Mouse (Mus musculus): Measurements from ENCODE around the gene Tanc2. TPM values are rescaled to one million over a fixed set of nuclear protein-coding genes. Genes with fewer than 3 reads are reported as not detected.

The Tanc2 gene
- total RNA-seq, 2 experiments from 2014 or later: 1.2 to 1.6 TPM

DNA sequence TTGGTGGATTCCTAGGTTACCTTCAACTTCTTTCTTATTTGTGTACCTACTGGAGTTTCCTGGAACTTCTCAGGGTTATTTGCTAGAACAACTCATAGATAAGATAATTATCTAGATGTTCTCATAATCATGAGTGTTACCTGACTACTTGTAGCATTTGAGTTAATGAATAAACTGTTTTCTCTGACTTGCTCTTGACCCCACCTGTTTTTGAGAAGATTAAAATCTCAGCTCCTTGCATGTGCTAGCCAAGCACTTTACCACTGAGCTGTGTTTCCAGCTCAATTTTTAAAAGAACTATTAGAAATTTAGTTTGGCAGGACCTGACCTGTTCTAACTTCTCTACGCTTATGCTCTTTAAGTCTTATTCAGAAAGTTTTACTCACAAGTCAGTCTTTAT is 36.4 kb downstream of the Tanc2 start:
- ATAC-seq (replicated peaks; ENCODE audit: poor library complexity, severe bottlenecking): no peak

DNA sequence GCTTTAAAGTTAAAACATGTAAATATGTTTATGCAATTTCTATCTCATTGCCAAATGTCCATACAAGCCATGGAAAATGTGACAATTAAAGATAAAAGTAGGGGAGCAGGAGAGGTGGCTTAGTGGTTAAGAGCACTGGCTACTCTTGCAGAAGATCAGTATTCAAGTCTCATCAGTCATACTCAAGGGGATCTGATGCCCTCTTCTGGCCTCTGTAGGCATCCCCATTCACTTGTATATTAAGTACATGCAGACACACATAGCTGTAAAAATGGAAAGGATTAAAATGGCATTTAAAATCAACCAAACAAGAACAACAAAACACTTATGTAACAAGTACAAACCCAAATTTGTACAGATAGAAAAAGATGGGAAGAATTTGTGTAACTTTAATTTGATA is 54.2 kb downstream of the Tanc2 start:
- no peak for ATAC-seq (replicated peaks; ENCODE audit: poor library complexity, severe bottlenecking)

DNA sequence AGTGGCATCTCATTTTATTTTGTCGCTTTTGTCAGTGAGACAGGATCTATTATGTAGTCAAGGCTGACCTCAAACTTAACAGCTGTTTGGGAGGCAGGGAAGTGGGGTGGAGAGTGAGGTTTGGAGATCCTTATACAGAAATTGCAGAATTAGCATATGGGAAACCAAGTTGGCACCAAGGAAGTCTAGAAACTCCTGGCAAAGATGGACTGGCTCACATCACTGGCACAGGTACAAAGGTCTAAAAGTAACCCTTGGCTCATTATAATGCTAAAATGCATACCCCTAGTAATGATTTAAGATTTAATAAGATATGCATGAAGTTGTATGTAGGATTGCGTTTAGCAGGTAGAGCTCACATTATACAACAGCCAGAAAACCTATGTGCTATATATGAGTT is 58.2 kb downstream of the Tanc2 start:
- no peak for ATAC-seq (replicated peaks; ENCODE audit: poor library complexity, severe bottlenecking)

DNA sequence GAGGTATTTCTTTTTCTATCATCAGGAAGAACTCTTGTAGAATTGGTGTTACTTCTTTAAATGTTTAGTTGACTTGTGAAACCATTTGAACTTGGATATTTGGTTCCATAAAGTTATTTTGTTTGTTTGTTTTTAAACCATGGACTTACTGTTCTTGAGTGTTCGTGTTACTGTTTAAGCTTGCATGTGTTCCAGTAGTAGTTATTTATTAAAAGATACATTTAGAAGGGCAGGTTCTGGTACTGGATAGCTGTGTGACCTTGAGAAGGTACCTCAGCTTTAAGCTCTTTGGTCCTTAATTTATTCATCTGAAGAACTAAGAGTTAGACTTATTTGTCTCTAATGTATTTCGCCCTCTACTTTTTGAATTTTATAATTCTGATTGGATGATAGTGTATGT is 64.8 kb downstream of the Tanc2 start:
- no peak for ATAC-seq (replicated peaks; ENCODE audit: poor library complexity, severe bottlenecking)

DNA sequence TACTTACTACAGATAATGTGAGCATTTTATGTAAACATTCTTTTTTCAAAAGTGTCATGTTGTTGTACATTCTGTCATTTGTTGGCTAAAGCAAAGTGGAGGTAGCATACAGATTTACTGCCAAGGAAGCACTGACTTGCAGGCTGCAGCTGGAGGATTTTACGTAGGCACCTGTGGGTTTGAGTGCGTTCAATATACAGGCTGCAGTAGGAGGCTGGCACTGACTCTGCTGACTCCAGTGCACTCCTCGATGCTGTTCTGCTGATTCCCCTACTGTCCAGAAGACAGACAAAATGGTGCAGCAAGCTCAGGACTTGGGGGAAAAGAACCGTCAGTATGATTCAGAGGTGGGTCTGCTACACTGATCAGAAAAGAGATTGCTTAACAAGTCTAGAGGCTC is 65.5 kb downstream of the Tanc2 start:
- no peak for ATAC-seq (replicated peaks; ENCODE audit: poor library complexity, severe bottlenecking)

DNA sequence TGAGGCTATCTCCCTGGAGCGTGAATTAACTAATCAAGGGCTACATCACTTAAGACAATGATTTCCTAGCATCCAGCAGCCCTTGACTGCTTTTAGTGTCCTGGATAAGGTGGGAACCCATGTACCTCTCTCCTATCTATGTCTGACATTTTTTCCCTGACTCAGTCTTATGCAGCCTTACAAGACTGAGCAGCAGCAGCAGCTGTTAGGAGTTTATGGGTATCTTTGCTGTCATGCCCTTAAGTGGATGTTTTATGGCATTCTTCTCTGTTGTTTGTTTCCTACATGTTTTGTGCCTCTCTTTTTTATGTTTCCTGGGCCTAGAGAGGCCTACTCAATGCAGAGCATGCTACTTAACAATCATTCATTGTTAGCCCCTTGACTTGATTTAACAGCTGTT is 78.1 kb downstream of the Tanc2 start:
- no peak for ATAC-seq (replicated peaks; ENCODE audit: poor library complexity, severe bottlenecking)

DNA sequence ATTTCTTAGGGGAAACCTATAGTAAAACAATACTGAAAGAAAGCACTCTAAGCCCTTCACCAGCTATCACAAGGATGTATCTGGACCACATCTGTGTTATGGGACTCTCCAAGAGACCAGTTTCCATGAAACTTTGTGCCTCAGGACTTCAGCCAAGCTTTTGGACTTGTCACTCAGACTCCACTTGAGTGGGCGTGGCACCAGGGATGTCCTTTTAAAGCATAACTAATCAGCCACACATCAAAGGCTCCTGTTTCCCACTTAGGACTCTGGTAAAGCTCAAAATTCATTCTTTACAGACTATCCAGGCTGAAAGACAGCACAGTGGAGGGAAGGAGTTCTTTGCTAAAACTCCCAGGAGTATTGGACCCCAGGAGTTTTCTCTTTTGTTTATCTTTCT is 89.2 kb downstream of the Tanc2 start:
- no peak for ATAC-seq (replicated peaks; ENCODE audit: poor library complexity, severe bottlenecking)

DNA sequence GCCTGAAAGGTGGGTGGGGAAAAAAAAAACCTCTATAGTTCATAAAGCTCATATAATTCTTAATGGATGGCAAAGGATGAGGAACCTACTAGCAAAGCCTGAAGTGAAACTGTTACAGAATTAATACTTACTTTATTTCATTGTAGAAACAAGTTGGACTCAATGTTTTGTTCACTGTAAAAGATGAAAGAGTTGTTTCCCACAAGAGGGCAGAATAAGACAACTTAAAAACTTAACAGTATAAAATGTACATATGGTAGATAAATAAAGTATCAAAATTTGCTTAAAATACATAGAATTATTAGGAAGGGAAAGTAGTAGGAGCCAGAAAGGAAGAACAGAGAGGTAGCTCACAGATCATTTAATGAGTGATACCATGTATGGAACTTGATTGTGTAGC is 95.0 kb downstream of the Tanc2 start:
- no peak for ATAC-seq (replicated peaks; ENCODE audit: poor library complexity, severe bottlenecking)

DNA sequence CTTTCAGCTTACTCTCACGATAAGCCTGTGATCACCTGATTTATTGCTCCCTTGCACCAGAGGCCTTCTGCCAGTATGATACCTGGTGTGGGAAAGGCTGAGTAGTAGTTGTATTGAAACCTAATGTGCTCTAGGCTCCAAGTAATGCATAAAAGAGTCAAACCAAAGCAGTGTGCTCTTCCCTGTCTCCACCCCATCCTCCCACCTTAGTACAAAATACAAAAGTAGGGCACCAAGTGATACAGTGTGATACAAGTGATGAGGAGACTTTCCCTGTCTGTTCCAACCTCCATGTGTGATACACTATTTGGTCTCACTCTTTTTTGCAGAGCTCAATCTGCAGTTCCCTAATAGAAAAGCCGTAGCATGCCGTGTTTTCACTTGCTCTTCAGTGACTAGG is 110.7 kb downstream of the Tanc2 start:
- ATAC-seq (replicated peaks; ENCODE audit: poor library complexity, severe bottlenecking): no peak

DNA sequence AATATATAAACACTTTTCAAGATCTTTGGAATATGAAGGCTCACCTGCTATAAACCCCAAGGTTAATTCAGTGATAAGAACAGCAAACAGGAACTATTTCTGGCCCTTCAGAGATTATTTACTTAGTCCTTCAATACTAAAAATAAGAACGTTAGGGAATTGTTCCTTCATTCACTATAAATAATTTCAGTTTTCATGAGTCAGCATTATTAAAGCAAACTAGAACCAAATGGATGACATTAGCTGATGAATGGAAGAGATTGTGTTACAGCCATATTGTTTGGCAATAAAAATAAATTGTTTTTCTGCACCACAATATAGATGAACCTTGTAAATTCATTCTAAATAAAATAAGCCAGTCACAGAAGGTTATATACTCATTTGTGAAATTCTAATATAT is 129.9 kb downstream of the Tanc2 start:
- no peak for ATAC-seq (replicated peaks; ENCODE audit: poor library complexity, severe bottlenecking)

DNA sequence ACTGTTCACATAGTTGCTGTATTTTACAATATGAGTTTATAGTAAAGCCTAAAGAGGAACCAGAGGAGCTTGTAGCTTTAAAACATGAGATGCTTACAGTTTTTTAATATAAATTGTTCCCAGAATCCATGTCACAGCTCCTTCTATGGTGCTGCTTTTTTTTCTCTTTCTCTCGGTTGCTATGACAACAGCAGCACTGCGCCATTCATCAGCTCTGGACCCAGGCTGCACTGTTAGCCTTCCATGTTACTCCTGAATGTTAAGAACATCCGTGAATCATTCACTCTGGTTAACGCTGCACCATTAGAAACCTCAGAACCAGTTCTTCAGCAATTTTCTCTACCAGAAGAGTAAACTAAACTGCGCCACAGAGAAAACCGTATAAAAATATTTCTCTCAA is 141.8 kb downstream of the Tanc2 start:
- ATAC-seq (replicated peaks; ENCODE audit: poor library complexity, severe bottlenecking): no peak

DNA sequence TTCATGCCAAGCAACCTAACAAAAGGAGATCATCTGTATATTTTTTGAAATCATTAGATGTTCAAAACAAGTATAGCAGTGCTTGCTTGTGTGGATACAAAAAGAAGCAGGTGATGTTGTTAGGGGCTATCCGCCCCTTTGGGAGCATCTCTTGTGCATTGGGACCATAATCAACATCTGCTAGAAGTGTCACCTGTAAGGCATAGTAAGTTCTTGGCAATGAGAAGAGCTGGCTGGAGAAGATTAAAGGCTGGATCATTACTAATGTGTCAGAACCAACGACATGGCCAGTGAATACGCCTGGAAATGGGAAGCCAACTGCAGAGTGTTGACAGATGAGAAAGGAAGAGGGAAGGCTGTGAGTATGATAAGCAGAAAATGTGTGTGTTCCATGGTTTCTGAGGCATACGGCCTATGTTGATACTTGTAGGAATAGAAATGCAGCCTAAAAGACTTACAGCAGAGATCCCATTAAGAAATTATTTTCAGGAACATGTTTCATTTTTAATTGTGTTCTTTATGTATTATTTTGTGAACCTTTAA is 142.3 kb downstream of the Tanc2 start:
- ATAC-seq (replicated peaks; ENCODE audit: poor library complexity, severe bottlenecking): no peak

DNA sequence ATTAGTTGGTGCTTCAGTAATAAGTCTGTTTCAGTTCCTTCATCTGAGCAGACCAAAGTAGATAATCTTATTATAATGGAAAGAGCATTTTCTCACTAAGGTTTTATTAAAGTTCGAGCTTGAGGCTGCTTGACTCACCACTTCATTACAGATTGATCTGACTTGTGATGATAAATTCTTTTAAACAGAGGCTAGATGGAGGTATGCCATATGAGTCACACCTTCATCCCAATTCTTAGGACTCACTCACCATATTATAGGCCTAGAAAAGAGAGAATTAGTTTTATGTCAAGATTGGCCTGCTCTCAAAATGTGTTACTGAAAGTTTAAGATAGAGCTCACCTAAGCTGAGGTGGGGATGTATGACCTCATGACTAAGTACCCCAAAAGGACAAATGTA is 153.4 kb downstream of the Tanc2 start:
- ATAC-seq (replicated peaks; ENCODE audit: poor library complexity, severe bottlenecking): no peak

DNA sequence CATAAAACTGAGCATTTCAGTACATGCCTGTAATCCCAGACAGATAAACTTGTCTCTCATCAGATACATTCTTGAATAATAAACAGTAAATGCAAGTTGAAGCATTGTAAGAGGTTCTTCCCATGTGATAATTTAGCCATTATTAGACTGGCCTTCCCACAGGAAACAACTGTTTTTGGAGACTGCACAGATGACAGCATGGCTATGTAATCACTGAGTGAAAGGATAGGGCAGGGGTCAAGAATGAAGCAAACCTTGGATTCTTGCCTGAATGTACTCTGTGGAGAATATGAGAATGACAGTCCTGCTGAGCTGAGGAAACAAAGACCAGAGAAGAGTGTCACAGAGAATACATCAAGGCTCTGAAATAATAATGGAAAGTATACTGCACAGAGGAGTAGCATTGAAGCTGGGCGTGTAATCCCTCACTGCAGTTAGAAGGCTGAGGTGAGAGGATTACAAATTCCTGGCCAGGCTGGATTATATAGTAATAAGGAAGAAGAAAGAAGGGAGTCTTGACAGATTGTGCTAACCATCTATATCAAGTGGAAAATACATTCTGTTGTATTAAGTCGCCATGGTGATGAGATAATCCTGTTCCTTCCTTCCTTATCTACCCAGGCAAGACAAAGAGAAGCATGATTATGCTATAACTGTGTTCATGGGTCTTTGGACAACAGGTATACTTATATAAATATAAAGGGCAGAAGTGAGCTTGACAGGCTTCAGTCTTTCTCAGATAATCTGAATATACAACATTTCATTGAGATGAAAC is 159.7 kb downstream of the Tanc2 start:
- ATAC-seq (replicated peaks; ENCODE audit: poor library complexity, severe bottlenecking): no peak

DNA sequence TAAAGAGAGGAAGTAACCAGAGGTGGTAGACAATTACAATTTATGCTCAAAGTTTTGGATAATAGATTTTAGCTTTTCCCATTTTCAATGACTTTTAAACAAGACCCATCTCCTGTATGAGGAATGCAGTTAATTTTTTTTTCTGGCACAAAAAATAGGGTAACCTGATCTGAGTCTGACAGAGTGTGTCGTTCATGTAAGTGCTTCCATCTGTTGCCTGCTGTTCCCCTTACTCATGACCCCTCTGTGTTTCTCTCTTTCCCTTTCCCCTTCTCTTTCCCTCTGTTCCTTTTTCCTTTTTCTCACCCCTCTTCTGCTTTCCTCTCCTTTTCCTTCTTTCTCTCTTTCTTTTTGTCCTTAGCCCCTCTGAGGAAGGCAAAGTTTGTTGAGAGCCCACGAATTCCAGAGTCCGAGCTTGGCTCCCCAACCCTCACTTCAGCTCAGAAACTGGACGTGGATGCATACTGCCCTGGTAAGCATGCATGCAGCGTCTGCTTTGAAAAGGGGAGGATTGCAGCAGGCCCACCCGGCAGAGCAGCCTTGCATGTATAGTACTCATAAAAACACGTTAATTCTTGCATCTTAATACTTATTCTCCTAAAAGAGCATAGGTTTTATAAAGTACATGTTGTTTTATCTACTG is 168.9 kb downstream of the Tanc2 start:
- ATAC-seq (replicated peaks; ENCODE audit: poor library complexity, severe bottlenecking): no peak

DNA sequence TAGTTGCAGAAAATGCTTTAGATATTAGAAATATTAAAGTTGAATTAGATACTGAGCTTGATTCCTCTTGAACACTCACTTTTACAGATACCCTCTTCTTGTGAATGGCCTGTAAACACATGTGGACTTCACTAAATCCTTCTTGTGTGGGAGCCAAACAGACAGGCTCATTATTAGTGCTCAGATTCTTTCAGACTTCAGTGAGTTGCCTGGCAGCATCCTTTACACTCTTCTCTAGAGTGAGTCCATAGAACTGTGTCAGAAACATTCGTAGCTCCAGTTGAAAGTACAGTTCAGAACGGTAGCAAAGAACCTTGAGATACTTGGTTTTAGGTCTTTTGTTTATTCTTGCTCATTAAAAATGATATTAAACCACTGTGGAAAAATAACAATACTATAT is 169.6 kb downstream of the Tanc2 start:
- no peak for ATAC-seq (replicated peaks; ENCODE audit: poor library complexity, severe bottlenecking)

DNA sequence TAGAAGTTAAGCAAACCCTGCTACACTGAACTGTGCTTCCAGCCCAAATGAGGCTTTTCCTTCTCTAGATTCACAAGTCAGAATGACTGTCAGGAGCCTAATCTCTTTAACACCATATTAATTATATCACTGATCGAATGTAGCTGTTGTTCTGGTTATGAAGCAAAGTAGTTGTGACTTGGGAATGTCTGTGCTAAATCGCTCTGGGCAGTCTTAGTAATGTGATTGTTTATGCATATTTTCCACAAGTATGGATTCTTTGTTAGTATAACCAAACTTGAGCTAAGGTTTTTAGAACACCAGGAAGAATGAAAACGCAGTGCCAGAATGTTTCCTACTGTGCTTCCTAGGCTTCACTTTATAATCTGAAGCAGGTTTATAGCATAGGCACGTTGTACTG is 170.6 kb downstream of the Tanc2 start:
- ATAC-seq (replicated peaks; ENCODE audit: poor library complexity, severe bottlenecking): no peak

DNA sequence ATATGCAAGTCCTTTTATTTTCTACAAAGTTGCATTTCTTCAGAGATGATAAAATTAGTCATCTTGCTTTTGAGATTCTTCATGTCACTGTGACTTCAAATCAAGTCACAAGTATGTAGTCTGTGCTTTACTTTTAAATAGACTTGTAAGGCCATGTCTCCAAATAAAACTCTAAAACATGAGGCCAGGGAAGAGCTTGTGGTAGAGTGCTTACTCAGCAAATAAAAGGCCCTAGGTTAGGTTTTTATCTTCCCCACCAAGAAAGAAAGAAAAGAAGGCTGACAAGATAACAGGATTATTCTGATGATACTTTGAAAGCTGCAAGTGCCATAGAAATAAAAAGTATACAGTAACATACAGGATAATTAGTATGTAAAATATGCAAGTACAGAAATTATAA is 188.0 kb downstream of the Tanc2 start:
- ATAC-seq (replicated peaks; ENCODE audit: poor library complexity, severe bottlenecking): no peak

DNA sequence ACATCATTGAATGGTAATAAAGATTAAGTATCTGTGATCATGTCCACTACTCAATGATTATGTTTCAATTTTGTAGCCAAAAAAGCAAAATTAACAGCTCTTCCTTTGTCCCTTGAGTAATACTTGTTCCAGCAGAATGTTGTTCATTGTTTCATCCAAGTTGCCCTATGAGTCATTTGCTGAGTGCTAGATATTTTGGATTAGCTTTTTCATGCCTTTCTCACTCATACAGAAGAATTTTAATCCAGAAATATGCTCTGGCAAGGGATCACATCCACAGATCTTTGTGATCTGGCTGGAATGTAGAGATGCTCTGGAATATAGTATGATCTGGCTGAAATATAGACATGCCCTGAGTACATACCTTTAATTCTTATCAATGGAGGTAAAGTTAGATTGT is 202.7 kb downstream of the Tanc2 start:
- no peak for ATAC-seq (replicated peaks; ENCODE audit: poor library complexity, severe bottlenecking)

DNA sequence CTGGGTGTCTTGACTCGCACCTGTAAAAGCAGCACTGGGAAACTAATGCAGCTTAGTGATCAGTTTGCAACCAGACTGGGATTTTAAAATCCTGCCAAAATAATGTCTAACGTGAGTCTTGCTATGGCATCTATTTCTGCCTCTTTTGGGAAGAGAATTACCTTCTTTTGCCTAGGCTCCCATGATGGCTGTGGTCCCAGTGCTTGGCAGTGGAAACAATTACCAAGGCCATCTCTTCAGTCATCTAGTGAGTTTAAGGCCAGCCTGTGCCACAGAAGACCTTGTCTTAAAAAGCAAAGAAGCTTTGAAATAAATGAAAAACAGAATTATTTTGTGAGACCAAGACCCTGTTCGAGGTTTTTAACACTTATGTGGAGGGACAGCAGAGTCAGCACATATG is 213.9 kb downstream of the Tanc2 start:
- no peak for ATAC-seq (replicated peaks; ENCODE audit: poor library complexity, severe bottlenecking)

DNA sequence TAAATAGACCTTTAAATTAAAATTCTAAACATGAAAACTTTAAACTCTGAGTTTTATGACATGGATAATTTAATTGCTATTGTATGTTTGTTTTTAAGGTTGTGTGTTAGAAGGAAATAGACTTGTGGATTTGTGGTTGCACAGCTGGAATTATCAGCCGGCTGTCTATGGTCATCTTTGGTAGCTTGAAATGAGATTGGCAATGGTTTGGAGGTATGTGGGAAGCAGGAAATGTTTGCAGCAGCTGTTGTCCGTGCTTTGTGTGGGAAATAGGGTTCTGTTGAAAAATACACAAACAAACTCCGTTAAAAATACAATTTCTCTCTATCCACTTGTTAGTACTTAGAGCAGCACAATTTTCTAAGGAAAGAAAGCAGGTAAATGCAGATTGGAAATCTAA is 215.0 kb downstream of the Tanc2 start:
- no peak for ATAC-seq (replicated peaks; ENCODE audit: poor library complexity, severe bottlenecking)

DNA sequence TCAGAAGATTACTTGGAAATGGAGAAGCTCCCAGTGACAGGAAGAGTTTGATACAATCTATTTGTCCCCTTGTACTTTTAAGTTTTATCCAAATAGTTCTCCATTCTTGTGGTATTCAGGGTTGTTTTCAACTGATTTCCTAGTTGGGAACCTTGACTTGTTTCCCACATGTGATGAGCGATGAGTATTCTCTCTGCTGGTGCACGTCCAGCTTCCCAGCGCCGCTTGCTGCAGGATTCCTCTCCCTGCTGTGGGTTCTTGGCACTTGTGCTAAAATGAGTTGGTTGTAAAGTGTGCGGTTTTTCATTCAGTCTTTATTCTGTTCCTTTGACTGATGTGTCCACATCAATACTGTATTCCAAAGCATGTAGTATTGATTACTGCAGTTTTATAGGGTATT is 217.3 kb downstream of the Tanc2 start:
- no peak for ATAC-seq (replicated peaks; ENCODE audit: poor library complexity, severe bottlenecking)
